ENCODE assay signal across 8 mouse cellular contexts in the genomic region with DNA sequence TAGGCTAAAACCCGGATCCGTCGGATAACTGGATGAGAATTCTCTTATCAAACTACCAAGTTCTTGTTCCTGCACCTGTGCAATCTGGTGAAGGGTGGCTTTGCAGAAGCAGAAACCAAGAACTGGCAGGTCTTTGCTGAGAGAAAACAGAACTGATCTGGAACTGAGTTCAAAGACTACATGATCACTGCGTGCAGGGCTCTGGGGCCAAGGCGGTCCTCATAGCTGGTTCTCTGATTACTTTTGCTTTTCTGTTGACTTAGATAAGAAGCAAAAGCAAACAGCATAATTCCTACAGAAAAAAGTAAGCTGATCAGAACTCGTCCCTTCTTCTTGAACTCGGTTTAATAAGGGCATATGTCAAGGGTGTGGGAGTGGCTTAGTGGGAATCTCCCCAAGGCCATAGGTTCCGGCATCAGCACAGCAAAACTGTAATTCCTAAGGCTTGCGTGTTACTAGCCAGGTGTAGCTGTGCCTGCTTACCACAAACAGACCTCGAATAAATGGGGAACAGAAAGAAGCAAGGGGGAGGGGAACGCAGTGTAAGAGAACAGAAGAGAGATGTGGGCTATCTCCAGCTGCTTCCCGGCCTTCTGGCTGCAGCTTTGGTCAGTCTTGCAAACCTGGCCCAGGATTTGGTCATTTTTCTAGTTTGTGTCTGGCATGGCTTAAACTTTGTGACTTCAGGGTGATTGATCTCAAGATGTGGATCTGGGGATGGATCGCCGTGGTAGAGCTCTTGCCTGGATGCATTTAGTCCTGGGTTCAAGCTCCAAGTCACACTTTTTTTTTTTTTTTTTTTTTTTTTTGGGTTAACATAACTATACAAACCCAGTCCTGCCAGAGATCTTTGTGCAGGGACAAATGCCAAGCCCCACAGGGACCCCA. TPM values are rescaled to one million over a fixed set of nuclear protein-coding genes. Genes with fewer than 3 reads are reported as not detected.
DNase-seq lines count a peak whose midpoint lies in the region; ATAC-seq and TF ChIP-seq lines count a peak whose summit lies in the region.

No protein-coding gene starts in this region.

- intact Hi-C loops in heart, postnatal 25 days (cut with DNase I) = no loop called here

- TF ChIP-seq CTCF in CH12.LX (conservative IDR thresholded peaks at IDR 0.05 in 1 of 2, IDR thresholded peaks at IDR 0.05 in 1 of 2; ENCODE audit: low read depth in 2 of 2, low read length in 2 of 2) = peak in 1 of 2 experiments; percentile 13; a peak in 2 of 4 replicates

- H3K9ac ChIP-seq in heart, embryonic 16.5 days (ENCODE audit: low read length) = no peak overlapping the region
- 0 out of 2 replicates have a peak overlapping the region, but pooled peaks have one; percentile 4 for H3K9ac ChIP-seq in CH12.LX (ENCODE audit: insufficient read depth, low read depth)
- H3K9ac ChIP-seq in intestine, embryonic 16.5 days (ENCODE audit: low read depth, low read length) = no peak overlapping the region

- no peaks in the 10 kb centered on the region for H3K9me3 ChIP-seq in heart, embryonic 16.5 days (replicated peaks; ENCODE audit: control insufficient read depth, low read length)
- H3K9me3 ChIP-seq in CH12.LX (replicated peaks; ENCODE audit: low read length) = peaks cover 4% of the 10 kb centered on the region
- no peaks in the 10 kb centered on the region for H3K9me3 ChIP-seq in intestine, embryonic 16.5 days (ENCODE audit: control insufficient read depth, low read length)

- no peaks in the 10 kb centered on the region for H3K36me3 ChIP-seq in heart, embryonic 16.5 days (ENCODE audit: control insufficient read depth, insufficient read depth)
- no peaks in the 10 kb centered on the region for H3K36me3 ChIP-seq in CH12.LX (replicated peaks in 1 of 2; ENCODE audit: control insufficient read depth in 1 of 2, insufficient read depth in 1 of 2, low read length in 1 of 2)
- no peaks in the 10 kb centered on the region for H3K36me3 ChIP-seq in intestine, embryonic 16.5 days (ENCODE audit: control insufficient read depth, insufficient read depth, low read length)

- dilution Hi-C loops in CH12.LX (cut with MboI; ENCODE audit: extremely low pct_ligation_motif_present, extremely low pct_unique_long_range_greater_than_20kb, low sequenced_read_pairs) = no loop called here

- DNase-seq in heart, postnatal 25 days (ENCODE audit: low spot score) = no peak
- peak; percentile 93 for DNase-seq in CH12.LX (ENCODE audit: extremely low read depth)
- peak; percentile 66 to 75 for DNase-seq in spleen, postnatal 36 days (ENCODE audit: low spot score in 2 of 2)
- DNase-seq in gastrocnemius, postnatal 4 days (ENCODE audit: low spot score in 2 of 2) = no peak
- no peak for DNase-seq in cerebellum, adult 8-10 months
- no peak for DNase-seq in kidney, postnatal 10 days

- no peak for TF ChIP-seq RAD21 in CH12.LX (IDR thresholded peaks at IDR 0.05; ENCODE audit: low read depth, low read length)

- 64% methylated on average over 14 of the region's 14 CpGs for WGBS in heart, embryonic 16.5 days
- WGBS in intestine, embryonic 16.5 days = 59% methylated on average over 14 of the region's 14 CpGs

- ATAC-seq in heart, embryonic 16.5 days (replicated peaks; ENCODE audit: extremely low read depth, insufficient read depth, low FRiP score) = peak; percentile 49
- ATAC-seq in intestine, embryonic 16.5 days = peak; percentile 63

- no peak overlapping the region for H3K4me2 ChIP-seq in heart, embryonic 16.5 days (ENCODE audit: low read depth, low read length)
- H3K4me2 ChIP-seq in CH12.LX (ENCODE audit: insufficient read depth, low read depth, poor library complexity, severe bottlenecking) = peak overlapping the region; percentile 90
- H3K4me2 ChIP-seq in intestine, embryonic 16.5 days (ENCODE audit: low read depth, low read length) = no peak overlapping the region

- H3K79me2 ChIP-seq in CH12.LX (replicated peaks; ENCODE audit: control insufficient read depth, extremely low read depth, insufficient read depth, poor library complexity, severe bottlenecking) = no peaks in the 10 kb centered on the region

- in situ Hi-C loops in CH12.LX (cut with MboI; ENCODE audit: low pct_ligation_motif_present, low pct_unique_long_range_greater_than_20kb, low sequenced_read_pairs) = loop anchor here (10.0 kb wide), 1 partner anchor 49 kb away; no protein-coding TSS in a partner anchor

- no peak for TF ChIP-seq POLR2A in CH12.LX (IDR thresholded peaks at IDR 0.05; ENCODE audit: low read depth, low read length)

- peaks cover 7% of the 10 kb centered on the region for H3K4me1 ChIP-seq in heart, embryonic 16.5 days (ENCODE audit: control insufficient read depth, insufficient read depth, low read length)
- H3K4me1 ChIP-seq in CH12.LX (ENCODE audit: control insufficient read depth in 1 of 2, insufficient read depth in 2 of 2) = peaks cover 6 to 28% of the 10 kb centered on the region in 2 experiments
- peaks cover 13% of the 10 kb centered on the region; the same call in 1 of the 2 replicates for H3K4me1 ChIP-seq in intestine, embryonic 16.5 days (ENCODE audit: control insufficient read depth, insufficient read depth, low read length)

- peak overlapping the region; percentile 28 for H3K27ac ChIP-seq in heart, embryonic 16.5 days (ENCODE audit: low read length)
- H3K27ac ChIP-seq in CH12.LX (ENCODE audit: insufficient read depth, low read depth) = peak overlapping the region; percentile 41
- H3K27ac ChIP-seq in intestine, embryonic 16.5 days (ENCODE audit: low read length) = peak overlapping the region; percentile 66

- no peak overlapping the region for H3K4me3 ChIP-seq in heart, embryonic 16.5 days (ENCODE audit: low read length)
- H3K4me3 ChIP-seq in CH12.LX (replicated peaks in 1 of 3; ENCODE audit: low read depth in 2 of 3, low read length in 2 of 3, poor library complexity in 1 of 3) = peak overlapping the region; percentile 1 to 37 (median 27)
- no peak overlapping the region for H3K4me3 ChIP-seq in intestine, embryonic 16.5 days (ENCODE audit: low read length)

- no peaks in the 10 kb centered on the region for H3K27me3 ChIP-seq in heart, embryonic 16.5 days (ENCODE audit: control insufficient read depth, insufficient read depth, low read length)
- H3K27me3 ChIP-seq in CH12.LX (replicated peaks) = no peaks in the 10 kb centered on the region
- no peaks in the 10 kb centered on the region for H3K27me3 ChIP-seq in intestine, embryonic 16.5 days (replicated peaks; ENCODE audit: control insufficient read depth, insufficient read depth, low read length)

- peak; percentile 92 for TF ChIP-seq EP300 in CH12.LX (IDR thresholded peaks at IDR 0.05; ENCODE audit: low read length)

TF ChIP-seq in CH12.LX, 34 proteins besides CTCF, POLR2A, EP300 and RAD21 (continues in another document):
- TF ChIP-seq E2F4 (IDR thresholded peaks at IDR 0.05; ENCODE audit: insufficient replicate concordance, low read depth, low read length) (no peak), CHD2 (IDR thresholded peaks at IDR 0.05; ENCODE audit: low read length) (peak; percentile 94), JUND (conservative IDR thresholded peaks at IDR 0.05; ENCODE audit: low read depth, low read length) (peak; percentile 56; the same call in 1 of the 2 replicates), TCF12 (IDR thresholded peaks at IDR 0.05; ENCODE audit: low read depth, low read length) (peak; percentile 90), UBTF (IDR thresholded peaks at IDR 0.05; ENCODE audit: low read depth, low read length) (0 out of 2 replicates have a peak, but pooled peaks have one; percentile 52), IRF4 (IDR thresholded peaks at IDR 0.05; ENCODE audit: low read depth, low read length) (peak; percentile 87; the same call in 1 of the 2 replicates), NELFE (IDR thresholded peaks at IDR 0.05; ENCODE audit: low read depth, low read length) (no peak), MEF2A (IDR thresholded peaks at IDR 0.05; ENCODE audit: borderline replicate concordance, low read depth, low read length) (peak; percentile 68), MAX (IDR thresholded peaks at IDR 0.05; ENCODE audit: low read length) (peak; percentile 41; the same call in 1 of the 2 replicates), JUN (IDR thresholded peaks at IDR 0.05; ENCODE audit: insufficient read depth, low read depth, low read length) (no peak), BHLHE40 (IDR thresholded peaks at IDR 0.05; ENCODE audit: low read depth, low read length) (peak; percentile 32; the same call in 1 of the 2 replicates), MXI1 (IDR thresholded peaks at IDR 0.05; ENCODE audit: low read depth, low read length) (no peak; the same call in 1 of the 2 replicates), USF2 (conservative IDR thresholded peaks at IDR 0.05; ENCODE audit: low read depth, low read length) (no peak), ZNF384 (IDR thresholded peaks at IDR 0.05; ENCODE audit: low read depth, low read length) (peak; percentile 86), SMC3 (IDR thresholded peaks at IDR 0.05; ENCODE audit: low read depth, low read length) (peak; percentile 7; the same call in 1 of the 2 replicates), PAX5 (IDR thresholded peaks at IDR 0.05; ENCODE audit: low read length) (no peak), ZMIZ1 (IDR thresholded peaks at IDR 0.05; ENCODE audit: low read depth, low read length) (no peak), SIN3A (IDR thresholded peaks at IDR 0.05; ENCODE audit: low read length) (peak; percentile 84), CHD1 (IDR thresholded peaks at IDR 0.05; ENCODE audit: low read depth, low read length) (0 out of 2 replicates have a peak, but pooled peaks have one; percentile 71), HCFC1 (IDR thresholded peaks at IDR 0.05; ENCODE audit: low read depth, low read length) (no peak), MAZ (IDR thresholded peaks at IDR 0.05; ENCODE audit: low read depth, low read length) (0 out of 2 replicates have a peak, but pooled peaks have one; percentile 44), ETS1 (conservative IDR thresholded peaks at IDR 0.05; ENCODE audit: low read depth, low read length) (peak; percentile 78), MYC (IDR thresholded peaks at IDR 0.05; ENCODE audit: low read depth, low read length) (no peak; the same call in 1 of the 2 replicates), KAT2A (IDR thresholded peaks at IDR 0.05; ENCODE audit: insufficient replicate concordance, low read length) (no peak), POLR2AphosphoS2 (IDR thresholded peaks at IDR 0.05; ENCODE audit: low read depth, low read length) (no peak), ELF1 (IDR thresholded peaks at IDR 0.05; ENCODE audit: low read depth, low read length) (no peak), NRF1 (IDR thresholded peaks at IDR 0.05; ENCODE audit: low read depth, low read length) (no peak)

RNA-seq across cellular contexts. Expression of a gene that starts 21.8 kb away (rescaled TPM):
- 29.8 and 37.5 TPM in 2 replicates for polyA plus RNA-seq in heart, embryonic 16.5 days (2015; fragmentation: Nextera tagmentation; extraction: Ambion mirVana)
- total RNA-seq in heart, postnatal 25 days (2021) = 10 to 100 TPM; 56.1 to 58.0 TPM
- total RNA-seq in CH12.LX (2012; rRNA removed) (40.3 and 43.4 TPM in 2 replicates), CH12.LX (2014; rRNA removed) (40.0 and 43.5 TPM in 2 replicates)
- 27.5 and 29.8 TPM in 2 replicates for polyA plus RNA-seq in CH12.LX (2012; ENCODE audit: insufficient read length, low read depth)
- polyA plus RNA-seq in intestine, embryonic 16.5 days (2015; fragmentation: Nextera tagmentation; extraction: Ambion mirVana) = 127 and 148 TPM in 2 replicates
- total RNA-seq in gastrocnemius, postnatal 4 days (2021) = 10 to 100 TPM; 56.3 to 63.4 TPM

Comparison
In these comparisons a context has a peak if more than half of its experiments do, and no peak if none do; other contexts are left out.
1. H3K4me3 ChIP-seq: peak in CH12.LX (3 of 3); none in heart, embryonic 16.5 days (single experiment) and intestine, embryonic 16.5 days (single experiment).
2. DNase-seq: peak in CH12.LX (single experiment) and spleen, postnatal 36 days (2 of 2); none in heart, postnatal 25 days (single experiment), gastrocnemius, postnatal 4 days (0 of 2), cerebellum, adult 8-10 months (single experiment) and kidney, postnatal 10 days (single experiment).
3. Peak in every context shown above with its lines, with median percentiles within 50 percentile points of each other: H3K27ac ChIP-seq.